ENCODE assay signal across 19 mouse cellular contexts in the genomic region with DNA sequence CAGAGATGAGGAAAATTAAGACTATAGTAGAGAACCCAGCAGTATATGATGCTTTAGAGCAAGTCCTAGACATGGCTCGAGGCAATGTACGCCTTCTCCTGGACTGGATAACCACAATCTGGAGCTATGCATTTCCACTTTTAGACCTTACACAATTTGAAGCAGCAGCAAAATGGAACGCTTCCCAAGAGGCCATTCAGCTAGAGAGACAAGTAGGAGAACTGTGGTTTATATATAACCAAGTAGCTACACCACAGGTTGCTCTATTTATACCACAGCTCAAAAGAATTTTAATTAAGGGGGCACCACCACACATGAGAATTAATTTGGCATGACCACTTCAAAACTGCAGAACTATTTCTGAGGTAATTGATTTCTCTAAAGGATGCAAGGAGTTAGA. TPM values are rescaled to one million over a fixed set of nuclear protein-coding genes. Genes with fewer than 3 reads are reported as not detected.
DNase-seq lines count a peak whose midpoint lies in the region; ATAC-seq lines count a peak whose summit lies in the region.
"Had no signal": no experiment of that assay in that cellular context is flagged by ENCODE, and none has a peak within 500 bp of the region (broad histone marks: within the 10 kb centered on the region; RNA-seq: fewer than 3 reads in every experiment).

No protein-coding gene starts in this region.

- H3K9ac ChIP-seq in heart, embryonic 13.5 days = no peak overlapping the region
- no peak overlapping the region for H3K9ac ChIP-seq in kidney, embryonic 16.5 days (replicated peaks; ENCODE audit: low read length)
- H3K9ac ChIP-seq: embryonic facial prominence, embryonic 13.5 days; neural tube, embryonic 12.5 days had no signal

- ATAC-seq in heart, embryonic 13.5 days (ENCODE audit: extremely low read depth, insufficient number of reproducible peaks, low FRiP score, low TSS enrichment) = no peak
- peak; percentile 74; the same call in 1 of the 2 replicates for ATAC-seq in kidney, embryonic 16.5 days (ENCODE audit: low FRiP score, low TSS enrichment)
- ATAC-seq: inflammation-experienced regulatory T-cells, adult 6 months had no signal

- intact Hi-C loops in heart, postnatal 25 days (cut with DNase I) = no loop called here
- intact Hi-C loops in left cerebral cortex, postnatal 4 days (cut with DNase I) = no loop called here

- 54% methylated on average over 3 of the region's 3 CpGs for WGBS in heart, embryonic 13.5 days
- WGBS in kidney, embryonic 16.5 days = 69% methylated on average over 3 of the region's 3 CpGs

- peak overlapping the region; percentile 56; the same call in 1 of the 2 replicates for H3K27ac ChIP-seq in heart, embryonic 13.5 days (replicated peaks)
- H3K27ac ChIP-seq in kidney, embryonic 16.5 days (ENCODE audit: low read length) = no peak overlapping the region
- H3K27ac ChIP-seq: embryonic facial prominence, embryonic 13.5 days; hindbrain, embryonic 10.5 days; limb, embryonic 10.5 days; neural tube, embryonic 12.5 days had no signal

- no peak overlapping the region for H3K4me3 ChIP-seq in heart, embryonic 13.5 days
- H3K4me3 ChIP-seq in kidney, embryonic 16.5 days (ENCODE audit: low read length) = no peak overlapping the region
- H3K4me3 ChIP-seq: embryonic facial prominence, embryonic 13.5 days; hindbrain, embryonic 10.5 days; limb, embryonic 10.5 days; neural tube, embryonic 12.5 days had no signal

- no peaks in the 10 kb centered on the region for H3K9me3 ChIP-seq in heart, embryonic 13.5 days
- H3K9me3 ChIP-seq in kidney, embryonic 16.5 days (ENCODE audit: low read length) = no peaks in the 10 kb centered on the region
- H3K9me3 ChIP-seq: embryonic facial prominence, embryonic 13.5 days; hindbrain, embryonic 10.5 days; limb, embryonic 10.5 days; neural tube, embryonic 12.5 days had no signal

- DNase-seq in heart, postnatal 25 days (ENCODE audit: low spot score) = no peak
- DNase-seq in left cerebral cortex, adult 18-20 months (ENCODE audit: low spot score in 2 of 2) = peak; percentile 6 to 18
- no peak for DNase-seq in left cerebral cortex, postnatal 4 days
- peak; percentile 63 for DNase-seq in brain, adult 2 months (ENCODE audit: low read depth, low spot score)
- no peak for DNase-seq in yolk sac, embryonic 10.5 days (ENCODE audit: low spot score)
- DNase-seq: adrenal gland, postnatal 36 days; cerebellum, adult 9-10 months; gastrocnemius, postnatal 25 days; lung, adult 2 months; lung, postnatal 36 days; thymus, postnatal 4 days had no signal

- no peaks in the 10 kb centered on the region for H3K27me3 ChIP-seq in heart, embryonic 13.5 days (replicated peaks)
- no peaks in the 10 kb centered on the region for H3K27me3 ChIP-seq in kidney, embryonic 16.5 days (ENCODE audit: insufficient read depth, low read length)
- H3K27me3 ChIP-seq: embryonic facial prominence, embryonic 13.5 days; neural tube, embryonic 12.5 days had no signal

- H3K4me2 ChIP-seq in heart, embryonic 13.5 days = no peak overlapping the region
- H3K4me2 ChIP-seq in kidney, embryonic 16.5 days (replicated peaks; ENCODE audit: low read depth, low read length) = no peak overlapping the region
- H3K4me2 ChIP-seq: embryonic facial prominence, embryonic 13.5 days; liver, embryonic 11.5 days; neural tube, embryonic 12.5 days had no signal

- peaks cover 7% of the 10 kb centered on the region for H3K4me1 ChIP-seq in heart, embryonic 13.5 days
- H3K4me1 ChIP-seq in kidney, embryonic 16.5 days (ENCODE audit: insufficient read depth, low read length) = peaks cover 3% of the 10 kb centered on the region; the same call in 1 of the 2 replicates
- H3K4me1 ChIP-seq: embryonic facial prominence, embryonic 13.5 days; hindbrain, embryonic 10.5 days; limb, embryonic 10.5 days; neural tube, embryonic 12.5 days had no signal

- no peaks in the 10 kb centered on the region for H3K36me3 ChIP-seq in heart, embryonic 13.5 days
- no peaks in the 10 kb centered on the region for H3K36me3 ChIP-seq in kidney, embryonic 16.5 days (ENCODE audit: insufficient read depth, low read length)
- H3K36me3 ChIP-seq: embryonic facial prominence, embryonic 13.5 days; hindbrain, embryonic 10.5 days; limb, embryonic 10.5 days; neural tube, embryonic 12.5 days had no signal

RNA-seq across cellular contexts. Expression of a gene that starts 9.2 kb away (rescaled TPM):
- 2.0 and 2.1 TPM in 2 replicates for polyA plus RNA-seq in heart, embryonic 13.5 days (2015; fragmentation: Nextera tagmentation; extraction: Ambion mirVana)
- total RNA-seq in heart, postnatal 25 days (2021) = 1 to 10 TPM; 1.7 to 2.8 TPM
- total RNA-seq in left cerebral cortex, adult 18-20 months (2021) = 1 to 10 TPM in 1 of 2 experiments, under 1 TPM in 1; 0.77 to 1.6 TPM
- total RNA-seq in left cerebral cortex, postnatal 4 days (2021) = under 1 TPM; 0.83 to 0.96 TPM
- 75.0 and 85.6 TPM in 2 replicates for polyA plus RNA-seq in kidney, embryonic 16.5 days (2015; fragmentation: Nextera tagmentation; extraction: Ambion mirVana)

Comparison
In these comparisons a context has a peak if more than half of its experiments do, and no peak if none do; other contexts are left out.
1. DNase-seq: peak in left cerebral cortex, adult 18-20 months (2 of 2) and brain, adult 2 months (single experiment); none in heart, postnatal 25 days (single experiment), left cerebral cortex, postnatal 4 days (single experiment) and yolk sac, embryonic 10.5 days (single experiment).